Mouse (Mus musculus) adrenal gland, adult 10 weeks (tissue): ENCODE measurements around the gene Slc43a1. TPM values are rescaled to one million over a fixed set of nuclear protein-coding genes. Genes with fewer than 3 reads are reported as not detected.

Source experiments
- polyA plus RNA-seq: library from polyadenylated mRNA; stranded (reverse); fragments of 350-450 nt; fragmentation: Illumina TruSeq; extraction: RNeasy Lipid Tissue Mini Kit (QIAGEN cat#74804); gene quantifications from one replicate; pipeline ENCODE4 v1.2.3, GENCODE M21; 2014; ENCODE audit warnings: low read depth, low replicate concordance

Gene Slc43a1
- polyA plus RNA-seq = 3.0 TPM

DNA sequence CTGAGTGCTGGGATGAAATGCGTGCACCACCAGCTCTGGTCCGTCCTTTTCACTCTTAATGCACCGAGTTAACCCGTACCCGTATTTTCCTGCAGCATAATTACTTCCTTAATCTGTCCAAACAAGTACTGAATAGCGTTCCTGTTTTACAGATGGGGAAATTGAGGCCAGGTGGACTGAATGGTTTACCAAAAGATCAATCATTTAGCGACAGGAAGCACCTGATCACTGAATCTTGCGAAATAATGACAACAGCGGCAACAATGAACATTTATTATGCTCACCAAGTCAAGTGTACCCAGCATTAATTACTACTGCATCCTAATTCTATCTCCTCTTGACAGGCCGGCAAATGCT lies at the start of gene Slc43a1:
Gene Slc43a1 (plus strand): TSS at position 258 of the 357 bp plus-strand sequence.

DNA sequence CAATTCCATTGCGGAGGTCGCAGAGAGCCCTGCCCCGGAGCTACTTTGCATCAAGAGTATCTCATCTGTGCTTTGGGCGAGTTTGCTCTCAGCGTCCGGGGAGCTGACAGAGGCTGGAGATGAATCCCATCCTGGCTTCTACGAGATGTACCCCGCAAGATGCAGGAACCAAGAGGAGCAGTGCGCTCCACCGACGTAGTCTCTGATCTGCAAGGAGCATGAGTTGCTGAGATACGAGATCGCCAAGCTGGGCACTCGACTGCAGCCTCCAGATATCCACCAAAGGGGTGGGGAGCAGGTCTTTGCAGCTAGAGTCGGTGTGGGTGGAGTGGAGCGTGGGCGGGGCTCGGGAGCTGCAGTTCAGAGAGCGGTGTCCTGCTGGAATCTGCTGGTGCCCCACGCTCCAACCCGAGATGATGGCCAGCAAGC lies 40.1 kb upstream of the Slc43a1 start, which contains the start of gene Ube2l6:
Gene Ube2l6 (plus strand): TSS at position 336 of the 429 bp plus-strand sequence.

DNA sequence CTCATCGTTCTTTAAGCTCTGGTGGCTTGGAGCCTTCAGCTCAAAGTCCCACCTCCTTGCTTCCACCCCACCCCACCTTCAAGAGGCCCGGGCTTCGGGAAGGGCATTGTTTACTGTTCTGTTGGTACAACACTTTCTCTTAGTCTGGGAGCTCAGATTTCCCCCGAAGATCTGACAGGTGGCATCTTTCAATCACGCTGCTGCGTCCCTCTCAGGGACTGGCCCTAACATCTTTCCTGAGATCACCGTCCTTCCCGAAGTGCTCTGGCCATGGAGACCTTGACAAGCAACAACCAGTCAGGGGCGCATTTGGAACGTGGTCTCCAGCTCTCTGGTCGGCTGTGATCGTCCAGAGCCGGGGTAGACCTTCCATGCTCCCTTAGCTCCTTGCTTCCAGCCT lies 16.1 kb upstream of the Slc43a1 start, which contains the start of gene Smtnl1:
Gene Smtnl1 (minus strand): TSS at position 101 of the 400 bp plus-strand sequence.

DNA sequence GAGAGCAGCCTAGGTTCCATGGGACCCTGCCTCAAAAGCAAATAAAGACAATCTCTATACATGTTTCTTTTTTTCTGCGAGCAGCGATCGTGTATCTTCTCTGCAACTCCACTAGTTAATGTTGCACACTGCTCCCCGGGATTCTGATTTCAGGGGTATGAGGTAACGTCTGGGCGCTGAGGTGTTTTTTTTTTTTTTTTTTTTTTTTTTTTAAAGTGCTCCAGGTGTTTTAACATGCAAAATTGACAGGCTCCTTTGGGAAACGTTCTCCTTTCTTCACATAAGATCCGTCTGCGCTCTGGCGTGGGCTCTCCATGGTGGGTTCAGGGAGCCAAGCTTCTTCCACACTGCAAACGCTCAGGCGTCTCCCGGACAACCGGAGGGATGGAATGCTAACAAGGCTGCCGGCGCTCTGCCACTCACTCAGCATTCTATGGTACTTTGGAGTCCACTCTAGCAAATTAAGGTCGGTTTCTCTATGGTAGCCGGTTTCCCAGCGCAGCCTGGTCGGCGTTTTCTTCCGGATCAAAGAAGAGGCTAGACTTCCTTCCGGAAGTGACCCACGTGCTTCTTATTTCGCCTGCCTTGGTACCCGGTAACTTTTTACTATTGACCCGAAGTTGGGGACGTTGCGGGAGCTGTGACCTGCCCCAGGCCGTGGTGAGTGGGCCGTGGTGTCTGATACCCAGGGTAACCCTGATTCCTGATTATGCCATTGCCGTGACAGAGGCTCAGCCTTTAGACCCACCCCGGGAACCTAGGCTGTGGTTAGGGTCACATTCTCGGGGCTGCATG lies 12.0 kb upstream of the Slc43a1 start, which contains the start of gene Timm10:
Gene Timm10 (plus strand): TSS at position 510 of the 795 bp plus-strand sequence.

DNA sequence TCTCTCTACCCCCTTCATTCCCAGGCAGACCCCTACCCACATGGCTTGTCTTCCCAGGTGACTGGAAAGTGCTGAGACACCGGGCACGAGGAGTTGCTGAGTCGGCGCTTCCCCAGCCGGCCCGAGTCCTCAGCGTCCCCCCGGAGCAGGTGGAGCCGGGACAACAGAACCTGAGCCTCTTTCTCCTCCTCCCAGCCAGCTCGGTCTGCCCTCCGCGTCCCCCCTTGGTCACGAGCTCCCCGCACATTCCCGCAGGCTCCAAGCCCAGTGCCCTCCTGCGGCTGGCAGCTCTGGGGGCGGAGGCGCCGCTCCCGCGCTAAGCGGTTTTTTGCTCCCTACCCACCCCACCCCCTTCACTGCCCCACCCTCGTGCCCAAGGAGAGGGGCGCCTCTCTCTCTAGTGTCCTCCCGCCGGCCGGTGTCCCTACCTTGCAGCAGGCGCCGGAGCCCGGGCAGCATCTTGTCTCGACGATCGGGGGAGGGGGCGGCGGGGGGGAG lies 47.6 kb downstream of the Slc43a1 start, which contains the start of gene Rtn4rl2:
Gene Rtn4rl2 (minus strand): TSS at position 477 of the 498 bp plus-strand sequence.

Other genes with a start within 250 kb of the Slc43a1 start
- gene Ctnnd1, start 188.1 kb upstream of the Slc43a1 start, polyA plus RNA-seq = 246 TPM
- gene Btbd18, start 179.8 kb upstream of the Slc43a1 start, polyA plus RNA-seq = not detected
- 14.6 TPM for gene Selenoh, start 168.1 kb upstream of the Slc43a1 start, polyA plus RNA-seq
- not detected for gene Gm28635, start 160.8 kb upstream of the Slc43a1 start, polyA plus RNA-seq
- gene Med19, start 160.4 kb upstream of the Slc43a1 start, polyA plus RNA-seq = 72.2 TPM
- gene Tmx2, start 159.7 kb upstream of the Slc43a1 start, polyA plus RNA-seq = 247 TPM
- gene Zdhhc5, start 123.7 kb upstream of the Slc43a1 start, polyA plus RNA-seq = 62.2 TPM
- gene Clp1, start 111.5 kb upstream of the Slc43a1 start, polyA plus RNA-seq = 20.5 TPM
- gene Ypel4, start 104.8 kb upstream of the Slc43a1 start, polyA plus RNA-seq = 2.9 TPM
- gene Gm19426, start 95.2 kb upstream of the Slc43a1 start, polyA plus RNA-seq = not detected
- gene Serping1, start 63.4 kb upstream of the Slc43a1 start, polyA plus RNA-seq = 25.4 TPM
- gene Ube2l6, start 40.0 kb upstream of the Slc43a1 start, polyA plus RNA-seq = 24.4 TPM
- gene Smtnl1, start 16.2 kb upstream of the Slc43a1 start, polyA plus RNA-seq = not detected
- gene Timm10, start 11.9 kb upstream of the Slc43a1 start, polyA plus RNA-seq = 4.1 TPM
- not detected for gene Rtn4rl2, start 47.9 kb downstream of the Slc43a1 start, polyA plus RNA-seq
- gene Slc43a3, start 97.7 kb downstream of the Slc43a1 start, polyA plus RNA-seq = 88.1 TPM
- gene Prg2, start 141.6 kb downstream of the Slc43a1 start, polyA plus RNA-seq = not detected
- gene Prg3, start 149.4 kb downstream of the Slc43a1 start, polyA plus RNA-seq = not detected
- gene Ssrp1, start 198.4 kb downstream of the Slc43a1 start, polyA plus RNA-seq = 126 TPM
- 0.99 TPM for gene P2rx3, start 198.6 kb downstream of the Slc43a1 start, polyA plus RNA-seq
- 0.99 TPM for gene Tnks1bp1, start 209.2 kb downstream of the Slc43a1 start, polyA plus RNA-seq